Mouse (Mus musculus): ENCODE results near the gene Vwa8.

Vwa8 gene

GRCm38 (mm10) chr14:79086006-79086405 is 237.2 kb downstream of the Vwa8 start:
- DNase-seq (ENCODE audit: low spot score in 2 of 2): no peak

- DNase-seq (ENCODE audit: low spot score in 2 of 2): peak in 1 of 2 experiments; percentile 35
Observed at GRCm38 (mm10) chr14:79089464-79089863, 240.6 kb downstream of the Vwa8 start.

GRCm38 (mm10) chr14:79097181-79097580 is 248.3 kb downstream of the Vwa8 start:
- peak; percentile 22 to 40 for DNase-seq (ENCODE audit: low spot score in 2 of 2)

GRCm38 (mm10) chr14:79106655-79107515 is 258.0 kb downstream of the Vwa8 start:
- DNase-seq (ENCODE audit: low spot score in 2 of 2): peak; percentile 87 to 88

- no peak for DNase-seq (ENCODE audit: low spot score in 2 of 2)
Observed at GRCm38 (mm10) chr14:79109375-79109774, 260.5 kb downstream of the Vwa8 start.

- DNase-seq (ENCODE audit: low spot score in 2 of 2): no peak
Observed at GRCm38 (mm10) chr14:79110012-79110411, 261.2 kb downstream of the Vwa8 start.

GRCm38 (mm10) chr14:79112050-79112449 is 263.2 kb downstream of the Vwa8 start:
- DNase-seq (ENCODE audit: low spot score in 2 of 2): no peak

- no peak for DNase-seq (ENCODE audit: low spot score in 2 of 2)
Observed at GRCm38 (mm10) chr14:79114526-79115383, 265.9 kb downstream of the Vwa8 start.

- DNase-seq (ENCODE audit: low spot score in 2 of 2): no peak
Observed at GRCm38 (mm10) chr14:79118457-79118856, 269.6 kb downstream of the Vwa8 start.

- DNase-seq (ENCODE audit: low spot score in 2 of 2): no peak
Observed at GRCm38 (mm10) chr14:79119354-79119753, 270.5 kb downstream of the Vwa8 start.

GRCm38 (mm10) chr14:79120681-79121080 is 271.8 kb downstream of the Vwa8 start:
- DNase-seq (ENCODE audit: low spot score in 2 of 2): no peak

GRCm38 (mm10) chr14:79123466-79123865 is 274.6 kb downstream of the Vwa8 start:
- DNase-seq (ENCODE audit: low spot score in 2 of 2): no peak

GRCm38 (mm10) chr14:79124643-79125042 is 275.8 kb downstream of the Vwa8 start:
- DNase-seq (ENCODE audit: low spot score in 2 of 2): peak; percentile 34 to 65

- no peak for DNase-seq (ENCODE audit: low spot score in 2 of 2)
Observed at GRCm38 (mm10) chr14:79126176-79126575, 277.3 kb downstream of the Vwa8 start.

GRCm38 (mm10) chr14:79134891-79135334 is 286.1 kb downstream of the Vwa8 start:
- peak; percentile 25 to 36 for DNase-seq (ENCODE audit: low spot score in 2 of 2)

GRCm38 (mm10) chr14:79135441-79135840 is 286.6 kb downstream of the Vwa8 start:
- DNase-seq (ENCODE audit: low spot score in 2 of 2): no peak

- DNase-seq (ENCODE audit: low spot score in 2 of 2): no peak
Observed at GRCm38 (mm10) chr14:79136585-79136984, 287.7 kb downstream of the Vwa8 start.

- no peak for DNase-seq (ENCODE audit: low spot score in 2 of 2)
Observed at GRCm38 (mm10) chr14:79137100-79137499, 288.2 kb downstream of the Vwa8 start.

GRCm38 (mm10) chr14:79139096-79139651 is 290.3 kb downstream of the Vwa8 start:
- DNase-seq (ENCODE audit: low spot score in 2 of 2): no peak

- no peak for DNase-seq (ENCODE audit: low spot score in 2 of 2)
Observed at GRCm38 (mm10) chr14:79139918-79140825, 291.3 kb downstream of the Vwa8 start.

GRCm38 (mm10) chr14:79140826-79141219 is 292.0 kb downstream of the Vwa8 start:
- no peak for DNase-seq (ENCODE audit: low spot score in 2 of 2)

Measured in right cerebral cortex, adult 2 months (tissue).